Mouse (Mus musculus) E14TG2a.4 (cell line): Measurements from ENCODE around the gene 1110017D15Rik.

ENCODE experiments used
- CTCF ChIP-seq: conservative IDR thresholded peaks from 2 replicates; pipeline ENCODE4 v1.5.1; 2014; ENCODE audit warnings: low read length
- POU5F1 ChIP-seq: IDR thresholded peaks from 2 replicates; pipeline ENCODE4 v1.6.1; 2014; ENCODE audit warnings: low read length, borderline replicate concordance

DNA sequence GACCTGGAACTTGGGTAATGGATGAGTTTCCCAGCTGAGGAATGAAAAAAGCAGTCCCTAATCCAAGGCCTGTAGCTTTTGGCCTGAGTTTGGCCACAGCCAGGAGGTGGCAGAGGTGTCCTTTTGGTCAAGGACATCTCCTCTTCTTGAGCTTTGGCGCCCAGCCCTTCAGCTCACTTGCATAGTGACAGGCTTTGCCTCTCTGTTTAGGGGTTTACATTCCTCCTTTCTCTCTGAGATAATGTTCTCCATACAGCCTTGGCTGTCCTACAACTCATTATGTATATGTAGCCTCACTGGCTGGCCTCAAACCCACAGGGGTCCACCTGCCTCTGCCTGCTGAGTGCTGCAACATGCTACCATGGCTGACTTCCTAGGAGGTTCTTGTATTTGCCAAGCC lies 30.0 kb upstream of the 1110017D15Rik start:
- TF ChIP-seq CTCF (no peak), POU5F1 (no peak)
